Mouse (Mus musculus): Measurements from ENCODE around the gene Exph5.
A peak's percentile ranks its signal among the peaks of the same experiment; 100 is the strongest.

Exph5 gene

DNA sequence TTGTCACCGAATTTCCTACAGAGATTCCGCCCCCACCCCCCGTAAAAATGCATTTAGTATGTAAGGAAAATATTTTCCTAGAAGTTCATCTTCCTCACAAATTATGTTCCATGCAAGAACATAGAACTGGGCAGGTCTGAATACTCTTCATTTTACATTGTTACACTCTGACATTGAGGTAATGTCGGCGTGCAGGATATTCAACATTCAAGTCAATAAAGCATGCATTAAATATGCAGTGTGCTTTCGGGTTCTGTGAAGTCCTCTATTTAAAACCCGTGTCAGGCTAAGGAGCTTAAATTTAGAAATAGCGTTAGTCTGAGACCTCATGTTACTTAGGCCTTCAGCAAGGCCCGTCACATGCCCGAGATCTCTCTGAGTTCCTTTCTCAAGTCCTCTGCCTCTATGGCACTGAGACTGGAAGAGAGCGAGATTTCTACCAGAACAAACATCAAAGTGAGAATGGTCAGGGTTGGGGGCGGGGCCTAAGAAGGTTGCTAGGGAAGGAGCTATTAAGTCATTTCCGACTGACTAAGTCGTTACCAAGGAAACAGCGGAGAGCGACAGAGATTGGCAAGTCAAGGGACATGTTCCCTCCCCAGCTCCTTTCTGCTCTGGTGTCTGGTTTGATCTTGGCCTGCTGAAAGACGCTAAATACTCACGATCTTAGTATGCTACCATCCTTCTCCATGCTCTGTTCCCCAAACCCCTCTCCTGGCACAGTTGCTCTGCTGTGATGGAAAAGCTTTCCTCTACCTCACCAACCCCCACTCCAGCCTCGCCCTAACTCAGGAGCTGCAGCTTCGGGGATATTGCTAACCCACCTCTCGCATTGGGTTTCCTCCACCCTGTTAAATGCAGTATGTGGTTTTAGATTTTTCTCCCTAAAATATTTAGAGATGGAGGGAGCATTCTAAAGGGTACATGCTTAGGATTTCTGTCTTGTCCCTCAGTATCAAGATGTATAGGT is 103.6 kb downstream of the Exph5 start:
- DNase-seq (ENCODE audit: extremely low spot score) = peak; percentile 85

DNA sequence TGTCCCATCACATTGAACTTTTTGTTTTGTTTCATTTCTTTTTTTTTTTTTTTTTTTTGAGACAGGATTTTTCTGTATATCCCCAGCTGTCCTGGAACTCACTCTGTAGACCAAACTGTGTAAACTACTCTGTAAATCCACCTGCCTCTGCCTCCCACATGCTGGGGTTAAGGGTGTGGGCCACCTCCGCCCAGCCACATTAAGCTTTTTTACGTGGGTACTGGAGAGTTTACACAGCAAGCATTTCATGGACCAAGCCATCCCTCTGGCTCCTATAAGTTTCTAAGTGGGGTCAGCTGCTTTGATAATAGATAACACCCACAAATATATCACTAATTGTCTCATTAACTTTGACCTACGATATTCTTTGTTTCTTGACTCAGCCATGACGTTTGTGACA is 107.1 kb downstream of the Exph5 start:
- no peak for DNase-seq (ENCODE audit: extremely low spot score)

DNA sequence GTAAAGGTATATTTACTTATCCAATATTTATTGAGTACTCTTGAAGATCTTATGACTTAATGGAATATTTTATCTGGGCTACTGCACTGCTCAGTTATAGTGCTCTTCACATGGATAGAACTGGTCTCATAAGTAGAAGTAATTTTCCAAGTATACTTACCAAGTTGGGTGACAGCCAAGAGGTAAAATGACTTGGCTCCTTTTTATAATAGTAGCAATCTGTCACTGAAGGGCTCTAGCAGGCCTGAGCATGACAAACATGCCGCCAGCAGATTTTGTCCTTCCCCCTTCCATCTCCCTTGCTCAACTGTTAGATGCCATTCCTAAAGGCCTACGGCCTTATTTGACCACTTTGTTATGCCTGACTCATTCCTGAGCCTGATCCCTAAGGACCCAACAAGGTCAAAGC is 107.5 kb downstream of the Exph5 start:
- no peak for DNase-seq (ENCODE audit: extremely low spot score)

DNA sequence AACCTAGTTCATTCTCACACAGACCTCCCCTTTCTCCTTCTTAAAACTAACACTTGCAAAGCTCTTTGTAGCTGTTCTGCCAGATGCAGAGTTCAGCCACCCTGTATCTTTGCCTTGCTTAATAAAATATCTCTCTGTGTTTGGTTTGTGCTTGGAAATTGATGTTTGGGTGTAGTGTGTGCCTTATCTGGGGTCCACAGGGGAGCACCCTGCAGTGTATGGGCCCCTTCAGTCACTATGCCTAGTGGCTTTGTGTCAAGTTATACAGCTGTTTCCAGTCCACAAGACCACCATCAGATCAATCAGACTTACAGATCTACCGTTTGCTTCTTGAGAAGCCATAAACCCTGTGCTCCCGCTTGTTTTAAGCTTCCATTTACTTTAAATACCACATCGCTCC is 108.0 kb downstream of the Exph5 start:
- no peak for DNase-seq (ENCODE audit: extremely low spot score)

DNA sequence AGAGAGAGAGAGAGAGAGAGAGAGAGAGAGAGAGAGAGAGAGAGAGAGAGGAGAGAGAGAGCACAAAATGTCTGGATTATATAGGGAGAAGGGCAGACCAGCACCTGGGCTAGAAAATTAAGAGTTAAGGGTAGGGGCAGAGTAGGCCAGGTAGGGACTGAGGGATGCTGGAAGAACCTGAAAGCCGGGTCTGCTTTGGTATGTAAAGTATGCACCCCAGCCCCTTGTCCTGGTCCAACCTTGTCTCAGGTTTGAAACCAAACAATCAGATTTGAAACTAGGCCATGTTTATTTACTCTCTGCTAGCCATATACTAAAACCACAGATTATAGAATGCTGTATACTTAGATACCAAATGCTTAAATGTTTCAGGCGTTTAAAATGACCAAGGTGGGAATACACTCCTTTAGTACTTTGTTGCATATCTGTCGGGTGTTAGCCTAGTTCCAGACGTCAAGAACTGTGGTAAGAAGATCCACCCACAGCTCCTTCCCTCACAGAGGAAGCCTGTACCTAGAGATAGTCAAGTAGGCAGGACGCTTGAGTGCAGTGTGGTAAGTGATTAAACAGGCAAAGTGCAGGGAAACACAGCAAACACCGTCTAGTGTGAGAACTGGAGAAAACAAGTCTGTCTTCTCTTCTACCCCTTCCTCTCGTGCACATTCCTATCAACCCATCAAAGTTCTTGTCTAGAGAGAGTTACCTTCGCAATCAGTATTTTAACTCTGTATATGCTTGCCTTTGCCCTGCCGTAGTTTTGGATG is 120.8 kb downstream of the Exph5 start:
- DNase-seq (ENCODE audit: extremely low spot score) = no peak

DNA sequence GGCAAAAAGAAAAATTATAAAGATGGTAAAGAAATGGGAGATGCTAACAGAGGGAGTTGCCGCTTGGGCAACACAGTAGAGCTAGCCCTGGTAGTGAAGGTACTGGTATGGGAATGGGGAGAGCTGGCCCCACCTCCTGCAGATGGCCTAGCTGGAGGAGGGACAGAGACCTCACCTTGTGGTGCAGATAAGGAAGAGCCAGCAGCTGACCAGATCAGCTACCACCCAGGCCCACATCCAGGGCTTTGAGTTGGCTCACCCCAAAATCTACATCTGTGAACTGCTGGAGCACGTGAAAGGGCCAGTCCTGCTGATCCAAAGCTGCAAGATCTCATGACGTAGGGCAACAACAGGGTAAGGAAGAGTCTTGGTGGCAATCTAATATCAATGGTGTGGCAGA is 125.3 kb downstream of the Exph5 start:
- DNase-seq (ENCODE audit: extremely low spot score) = no peak
